Mouse (Mus musculus) bone marrow, adult 2 months (tissue): ENCODE measurements at regions not wholly inside any gene's neighbourhood (a gene's known extent, or its start where the extent isn't known, plus 50 kb on each side); places are given as distances from the start of the nearest gene placed in this dataset.

Experiments
- CTCF ChIP-seq: fragments of 200-500 bp; IDR thresholded peaks from 2 replicates; pipeline ENCODE4 v1.5.1; 2011; ENCODE audit warnings: low read length, control low read depth; ENCODE audit not compliant: control insufficient read depth, insufficient read depth
- POLR2A ChIP-seq: fragments of 200-500 bp; IDR thresholded peaks from 2 replicates; pipeline ENCODE4 v1.6.1; 2011; ENCODE audit warnings: low read depth, mild to moderate bottlenecking, control low read depth, low read length, borderline replicate concordance; ENCODE audit not compliant: control insufficient read depth

DNA sequence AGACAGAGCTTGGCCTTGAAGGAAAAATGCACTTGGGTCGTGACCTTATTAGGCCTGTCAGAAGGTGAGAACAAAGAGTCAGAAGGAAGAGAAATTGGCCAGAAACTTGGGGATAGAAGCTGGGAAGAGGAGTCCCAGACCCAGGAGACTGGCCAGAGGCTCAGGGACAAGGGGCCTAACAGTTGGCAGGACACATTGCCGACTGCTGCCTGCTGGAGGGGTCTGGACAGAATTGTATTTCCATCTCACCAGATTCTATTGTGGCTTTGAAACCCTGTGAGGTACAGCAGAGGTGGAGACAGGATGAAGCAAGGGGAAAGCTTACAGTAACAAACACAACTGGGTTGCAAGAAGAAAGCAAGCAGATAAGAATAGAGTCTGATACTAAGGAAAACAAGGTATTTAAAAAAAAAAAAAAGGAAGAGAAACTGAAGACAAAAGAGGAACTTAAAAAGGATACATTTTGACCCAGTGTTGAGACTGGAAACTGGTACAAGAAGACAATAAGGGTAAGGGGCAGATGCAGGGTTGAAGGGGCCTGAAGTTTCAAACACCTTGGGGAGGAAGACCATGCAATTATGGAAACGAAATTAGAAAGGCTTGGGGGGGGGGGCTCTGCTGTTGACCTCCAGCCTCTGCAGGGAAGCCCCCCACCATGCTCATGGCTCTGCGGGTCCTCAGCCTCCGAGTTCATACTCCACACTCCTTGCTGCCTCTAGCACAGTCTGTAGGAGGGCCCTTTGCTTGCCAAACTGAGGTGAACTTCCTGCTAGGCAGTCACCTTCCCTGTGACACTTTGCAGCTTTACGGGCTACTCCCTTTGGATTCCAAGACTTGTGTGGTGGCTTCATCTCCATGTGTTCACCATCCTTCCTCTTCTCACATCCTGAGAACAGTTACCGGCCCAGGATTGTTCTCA lies 87.1 kb downstream of the A830031A19Rik start:
- TF ChIP-seq CTCF (no peak), POLR2A (no peak)
